Mouse (Mus musculus) retina, adult 2 months (tissue): ENCODE measurements around the gene Cacna2d2.

Experiments used
- DNase-seq: peaks from one replicate; pipeline ENCODE4 v3.0.0-alpha.2; 2012; ENCODE audit warnings: low read depth, low spot score

Gene Cacna2d2

DNA sequence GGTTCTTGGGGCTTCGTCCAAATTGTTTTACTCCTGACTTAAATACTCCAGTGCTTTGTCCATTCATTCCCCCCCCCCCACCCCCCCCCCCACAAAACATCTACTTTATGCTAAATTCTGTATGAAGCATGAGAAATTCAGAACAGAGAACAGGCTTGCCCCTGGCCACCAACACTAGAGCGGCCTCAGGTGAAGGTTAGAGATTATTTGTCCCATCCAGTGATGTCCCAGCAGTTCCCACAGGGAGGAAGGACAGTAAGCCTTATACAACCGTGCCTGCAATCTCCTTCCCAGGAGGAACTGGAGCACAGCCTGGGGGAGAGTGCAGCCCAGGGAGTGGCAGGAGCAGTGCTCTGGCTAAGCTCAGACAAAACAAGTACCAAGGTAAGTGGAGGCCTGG is 179.2 kb downstream of the Cacna2d2 start, which contains the start of gene Naa80:
Naa80 (plus strand) TSS at position 301 of the 400 bp plus-strand sequence.
- no peak for DNase-seq
